Mouse (Mus musculus) heart, embryonic 16.5 days (tissue): ENCODE measurements around the gene Tsga10ip. TPM values are rescaled to one million over a fixed set of nuclear protein-coding genes. Genes with fewer than 3 reads are reported as not detected.
A peak's percentile ranks its signal among the peaks of the same experiment; 100 is the strongest.

Experiments
- ATAC-seq: fragments of 200-750 bp; cut with Nextera tagmentation; replicated peaks from 2 replicates; pipeline ENCODE4 v1.8.0; 2017; ENCODE audit warnings: moderate number of reproducible peaks; ENCODE audit not compliant: insufficient read depth, low FRiP score; ENCODE audit errors: extremely low read depth
- H3K27ac ChIP-seq: fragments of 300-500 bp; sonication (generic); 2 replicates; pipeline ENCODE4 v1.5.1; 2014; ENCODE audit warnings: mild to moderate bottlenecking, low read length, control low read depth, moderate library complexity
- H3K27me3 ChIP-seq: fragments of 300-500 bp; sonication (generic); 2 replicates; pipeline ENCODE4 v1.6.1; 2014; ENCODE audit warnings: low read length, mixed read lengths; ENCODE audit not compliant: control insufficient read depth, insufficient read depth
- H3K36me3 ChIP-seq: fragments of 300-500 bp; sonication (generic); 2 replicates; pipeline ENCODE4 v1.6.1; 2014; ENCODE audit not compliant: control insufficient read depth, insufficient read depth
- H3K4me1 ChIP-seq: fragments of 300-500 bp; sonication (generic); 2 replicates; pipeline ENCODE4 v1.6.1; 2014; ENCODE audit warnings: low read length, mixed read lengths; ENCODE audit not compliant: control insufficient read depth, insufficient read depth
- H3K4me2 ChIP-seq: fragments of 300-500 bp; sonication (generic); 2 replicates; pipeline ENCODE4 v1.6.1; 2014; ENCODE audit warnings: low read depth, mild to moderate bottlenecking, control low read depth, low read length
- H3K4me3 ChIP-seq: fragments of 300-500 bp; sonication (generic); 2 replicates; pipeline ENCODE4 v1.5.1; 2014; ENCODE audit warnings: mild to moderate bottlenecking, control low read depth, low read length
- H3K9ac ChIP-seq: fragments of 300-500 bp; sonication (generic); 2 replicates; pipeline ENCODE4 v1.6.1; 2014; ENCODE audit warnings: low read length, control low read depth
- H3K9me3 ChIP-seq: fragments of 300-500 bp; sonication (generic); replicated peaks from 2 replicates; pipeline ENCODE4 v1.6.1; 2016; ENCODE audit warnings: low read length; ENCODE audit not compliant: control insufficient read depth
- WGBS: fragments of 180-500 bp; shearing (Covaris S2); extraction: QIAGEN DNeasy Blood & Tissue Kit; methylation state at CpG from one replicate; pipeline ENCODE4 v1.1.7; 2014; 5-methylcytosine and 5-hydroxymethylcytosine counted together
- polyA plus RNA-seq: library from polyadenylated mRNA; unstranded; fragments of >200 nt; fragmentation: Nextera tagmentation; extraction: Ambion mirVana; gene quantifications from 2 replicates; pipeline ENCODE4 v1.2.1, GENCODE M21; 2015

The Tsga10ip gene
- polyA plus RNA-seq, 1 experiment from 2014 or later = 2.1 TPM

DNA sequence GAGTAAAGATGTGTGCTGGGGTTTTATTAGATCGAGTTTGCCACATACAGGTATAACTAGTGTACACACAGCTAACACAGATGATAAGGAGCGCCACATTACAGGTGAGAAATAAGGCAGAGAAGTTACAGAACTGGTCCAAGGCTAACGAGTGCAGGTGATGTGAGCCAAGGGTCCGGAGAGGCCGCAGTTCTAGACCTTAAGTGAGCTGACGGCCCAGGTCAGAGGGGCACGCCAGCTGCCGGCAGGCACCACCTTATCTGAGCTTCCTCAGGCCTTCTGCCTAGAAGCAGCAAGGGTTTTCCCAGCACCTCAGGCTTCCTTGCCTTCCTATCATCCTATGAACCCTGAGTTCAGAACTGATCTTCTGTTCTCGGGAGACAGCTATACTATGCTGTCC is 17.3 kb upstream of the Tsga10ip start:
- ATAC-seq = no peak
- Histone ChIP-seq H3K4me2 (no peak overlapping the region), H3K27ac (no peak overlapping the region), H3K4me3 (no peak overlapping the region), H3K9me3 (no peaks in the 10 kb centered on the region), H3K4me1 (peaks cover 11% of the 10 kb centered on the region), H3K27me3 (no peaks in the 10 kb centered on the region), H3K9ac (no peak overlapping the region), H3K36me3 (peaks cover 10% of the 10 kb centered on the region; the same call in 1 of the 2 replicates)
- WGBS = 85% methylated on average over 9 of the region's 9 CpGs

DNA sequence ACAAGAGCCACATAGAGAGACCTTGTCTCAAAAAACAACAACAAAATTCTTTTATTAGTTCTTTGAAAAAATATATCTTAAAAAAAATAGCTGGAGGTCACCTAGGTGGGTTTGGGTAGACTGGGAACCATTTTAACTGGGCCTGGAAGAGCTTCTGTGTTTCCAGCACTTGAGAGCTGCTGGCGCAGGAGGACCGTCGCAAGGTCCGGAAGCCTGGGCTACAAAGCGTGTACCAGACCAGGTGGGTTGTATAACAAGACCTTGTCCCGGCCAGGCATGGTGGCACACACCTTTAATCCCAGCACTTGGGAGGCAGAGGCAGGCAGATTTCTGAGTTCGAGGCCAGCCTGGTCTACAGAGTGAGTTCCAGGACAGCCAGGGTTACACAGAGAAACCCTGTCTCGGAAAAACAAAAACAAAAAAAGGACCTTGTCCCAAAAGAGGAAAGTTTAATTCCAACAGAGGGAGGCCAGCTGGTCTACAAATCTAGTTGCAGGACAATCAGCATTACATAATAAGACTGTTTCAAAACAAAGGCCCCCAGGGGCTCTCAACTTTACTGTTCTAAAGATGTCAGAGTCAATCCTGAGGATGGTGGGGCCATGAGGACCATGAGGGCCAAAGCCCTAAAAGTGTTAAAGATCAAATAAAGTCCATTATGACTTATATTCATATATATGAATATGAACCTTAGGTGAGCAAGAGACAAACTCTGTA is 16.6 kb upstream of the Tsga10ip start:
- Histone ChIP-seq H3K27me3 (no peaks in the 10 kb centered on the region), H3K4me1 (peaks cover 14% of the 10 kb centered on the region), H3K4me2 (no peak overlapping the region), H3K9ac (no peak overlapping the region), H3K36me3 (peaks cover 10% of the 10 kb centered on the region; the same call in 1 of the 2 replicates), H3K9me3 (no peaks in the 10 kb centered on the region), H3K4me3 (no peak overlapping the region), H3K27ac (no peak overlapping the region)
- WGBS = 96% methylated on average over 8 of the region's 8 CpGs
- no peak for ATAC-seq

DNA sequence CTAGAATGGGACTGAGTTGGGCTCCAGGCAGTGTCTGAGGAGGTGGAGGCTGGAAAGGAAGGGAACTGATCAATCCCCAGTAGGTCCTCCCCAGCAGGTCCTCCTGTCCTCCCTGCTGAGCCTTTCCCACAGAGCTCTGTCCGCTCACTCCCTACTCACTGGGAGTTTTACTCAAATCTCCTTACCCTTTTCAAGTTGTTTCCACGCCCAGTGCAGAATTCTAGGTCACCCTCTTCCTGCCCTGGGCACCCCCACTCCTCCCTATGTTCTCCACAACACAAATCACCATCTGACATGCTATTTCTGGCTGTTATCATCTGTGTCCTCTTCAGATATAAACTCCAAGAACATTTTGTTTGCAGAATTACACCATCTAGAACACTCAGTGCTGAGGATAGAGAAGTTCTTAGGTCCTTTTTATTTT is 12.2 kb upstream of the Tsga10ip start:
- H3K27ac ChIP-seq = peak overlapping the region; percentile 54
- peaks cover 5% of the 10 kb centered on the region for H3K4me1 ChIP-seq
- H3K36me3 ChIP-seq = peaks cover 5% of the 10 kb centered on the region; the same call in 1 of the 2 replicates
- peak overlapping the region; percentile 4; the same call in 1 of the 2 replicates for H3K9ac ChIP-seq
- no peaks in the 10 kb centered on the region for H3K9me3 ChIP-seq
- H3K4me2 ChIP-seq = no peak overlapping the region
- 0 out of 2 replicates have a peak, but pooled peaks have one; percentile 24 for ATAC-seq
- H3K4me3 ChIP-seq = no peak overlapping the region
- H3K27me3 ChIP-seq = no peaks in the 10 kb centered on the region
- WGBS = 51% methylated on average over 2 of the region's 2 CpGs

DNA sequence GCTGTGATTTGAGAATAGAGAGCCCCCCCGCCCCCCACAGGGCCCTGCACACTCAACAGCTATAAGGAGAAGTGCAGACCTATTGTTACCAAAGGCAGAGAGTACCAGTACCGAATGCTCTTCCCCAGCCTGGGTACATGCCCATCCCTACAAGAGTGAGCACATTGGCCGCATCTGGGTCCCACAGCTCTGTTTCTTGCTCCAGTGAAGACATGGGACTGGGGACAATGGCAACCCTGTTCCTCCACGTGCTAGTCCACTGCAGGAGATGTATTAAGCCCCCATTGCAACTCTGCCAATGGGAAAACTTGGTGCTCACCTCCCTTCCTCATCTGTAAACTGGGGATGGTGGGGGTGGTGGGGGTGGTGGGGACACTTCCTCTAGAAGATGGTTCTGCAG is 11.5 kb upstream of the Tsga10ip start:
- Histone ChIP-seq H3K36me3 (no peaks in the 10 kb centered on the region), H3K27ac (no peak overlapping the region; the same call in 1 of the 2 replicates), H3K27me3 (no peaks in the 10 kb centered on the region), H3K4me1 (peaks cover 9% of the 10 kb centered on the region), H3K4me3 (no peak overlapping the region), H3K4me2 (no peak overlapping the region), H3K9me3 (no peaks in the 10 kb centered on the region), H3K9ac (no peak overlapping the region)
- ATAC-seq = no peak
- WGBS = 73% methylated on average over 4 of the region's 4 CpGs

DNA sequence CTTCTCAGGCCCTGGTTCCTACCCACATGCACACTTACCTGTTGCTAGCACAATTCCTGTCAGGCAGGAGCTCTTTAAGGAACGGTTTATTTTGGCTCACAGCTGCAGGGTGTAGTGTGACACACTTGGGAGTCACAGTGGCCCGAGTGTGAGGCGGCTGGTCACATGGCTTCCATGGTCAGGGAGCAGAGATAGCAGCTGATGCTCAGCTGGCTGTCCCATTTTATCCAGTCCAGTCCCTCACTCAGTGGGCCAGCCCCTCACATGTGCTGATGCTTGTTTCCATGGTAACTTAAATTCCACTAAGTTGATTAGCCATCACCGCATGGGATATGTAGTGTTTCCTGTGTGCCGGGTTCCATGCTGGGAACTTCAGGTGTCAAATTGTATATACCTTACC is 9.6 kb upstream of the Tsga10ip start:
- Histone ChIP-seq H3K4me3 (no peak overlapping the region), H3K36me3 (no peaks in the 10 kb centered on the region), H3K9ac (no peak overlapping the region), H3K4me1 (peaks cover 24% of the 10 kb centered on the region), H3K27me3 (no peaks in the 10 kb centered on the region), H3K27ac (no peak overlapping the region), H3K9me3 (no peaks in the 10 kb centered on the region), H3K4me2 (no peak overlapping the region)
- no peak for ATAC-seq
- WGBS = 65% methylated on average over 5 of the region's 5 CpGs

DNA sequence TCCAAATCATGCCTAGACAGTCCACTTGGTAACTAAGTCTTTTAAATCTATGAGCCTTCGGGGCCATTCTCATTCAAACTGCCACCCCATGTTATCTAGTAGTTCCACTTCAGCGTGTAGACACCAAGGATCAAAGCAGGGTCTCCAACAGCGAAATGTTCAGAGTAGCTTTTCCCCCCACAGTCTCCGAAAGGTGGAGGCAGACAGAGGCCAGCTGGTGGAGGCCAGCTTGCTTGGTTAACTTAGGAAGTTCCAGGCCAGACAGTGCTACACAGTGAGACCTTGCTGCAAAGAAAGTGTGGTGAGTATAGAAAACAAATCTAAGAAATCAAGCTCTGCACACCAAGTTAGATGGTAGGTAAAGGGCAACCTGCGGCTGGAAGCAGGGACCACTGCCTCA is 8.3 kb upstream of the Tsga10ip start:
- Histone ChIP-seq H3K9me3 (no peaks in the 10 kb centered on the region), H3K4me3 (no peak overlapping the region), H3K9ac (no peak overlapping the region), H3K27me3 (no peaks in the 10 kb centered on the region), H3K36me3 (no peaks in the 10 kb centered on the region), H3K4me2 (no peak overlapping the region), H3K4me1 (peaks cover 29% of the 10 kb centered on the region), H3K27ac (no peak overlapping the region)
- WGBS = 63% methylated on average over 5 of the region's 5 CpGs
- ATAC-seq = no peak

DNA sequence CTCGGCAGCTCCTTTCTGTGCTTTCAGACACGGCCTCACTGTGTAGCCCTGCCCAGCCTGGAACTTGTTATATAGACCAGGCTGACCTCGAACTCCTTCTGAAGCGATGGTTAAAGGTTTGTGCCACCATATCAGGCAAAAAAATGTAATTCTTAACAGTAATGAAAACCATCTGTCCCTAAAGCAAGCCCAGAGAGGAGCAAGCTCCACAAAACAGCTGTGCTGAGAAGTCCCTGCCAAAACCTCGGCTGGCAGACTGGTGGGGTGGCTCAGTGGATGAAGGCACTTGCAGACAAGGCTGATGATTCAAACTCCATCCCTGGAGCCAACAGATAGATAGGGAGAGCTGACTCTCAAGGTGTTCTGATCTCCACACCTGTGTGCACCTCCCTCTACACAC is 6.7 kb upstream of the Tsga10ip start:
- peaks cover 25% of the 10 kb centered on the region for H3K4me1 ChIP-seq
- peak overlapping the region; percentile 60 for H3K27ac ChIP-seq

DNA sequence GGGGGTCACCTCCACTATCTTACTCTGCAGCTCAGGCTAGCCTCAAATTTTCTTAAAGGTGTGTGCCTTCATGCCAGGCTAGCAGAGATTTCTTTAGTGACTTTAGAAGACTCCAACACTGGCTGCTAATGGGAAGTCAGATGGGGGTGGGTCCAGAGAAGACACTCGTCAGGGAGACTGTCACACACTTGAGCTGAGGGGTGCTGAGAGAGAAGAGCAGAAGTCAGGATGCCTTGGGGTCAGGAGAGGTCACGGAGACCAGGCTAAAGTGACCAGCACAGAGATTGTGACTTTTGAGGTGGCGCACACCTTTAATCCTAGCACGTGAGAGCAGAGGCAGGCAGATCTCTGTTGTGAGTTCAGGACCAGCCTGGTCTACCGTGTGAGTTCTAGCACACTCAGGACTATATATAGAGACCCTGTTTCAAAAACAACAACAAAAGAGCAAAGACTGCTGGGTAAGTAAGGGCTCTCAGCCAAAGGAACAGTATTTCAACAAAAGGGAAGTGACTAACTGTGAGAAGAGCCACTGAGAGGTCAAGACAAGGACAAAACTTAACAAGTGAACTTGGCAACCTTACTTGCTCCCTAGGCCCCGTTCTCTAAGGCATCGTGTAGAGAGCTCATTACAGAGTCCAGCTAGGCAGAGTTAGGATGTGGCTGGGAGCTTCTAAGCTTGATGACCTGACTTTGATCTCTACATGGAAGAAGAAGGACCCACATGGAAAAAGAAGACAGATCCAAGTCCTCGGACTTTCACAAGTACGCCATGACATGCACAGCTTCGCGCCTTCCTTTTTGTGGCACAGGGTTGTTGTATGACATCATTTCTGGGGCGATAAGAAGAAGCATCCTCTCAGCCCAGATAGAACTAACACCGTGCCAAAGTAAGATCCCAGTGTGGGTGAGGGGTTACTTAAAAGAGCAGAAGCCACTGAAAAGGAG is 6.0 kb upstream of the Tsga10ip start:
- H3K9ac ChIP-seq = no peak overlapping the region; the same call in 1 of the 2 replicates
- peaks cover 25% of the 10 kb centered on the region for H3K4me1 ChIP-seq
- H3K27ac ChIP-seq = peak overlapping the region; percentile 60
- H3K36me3 ChIP-seq = no peaks in the 10 kb centered on the region
- H3K27me3 ChIP-seq = no peaks in the 10 kb centered on the region
- no peaks in the 10 kb centered on the region for H3K9me3 ChIP-seq
- 63% methylated on average over 13 of the region's 13 CpGs for WGBS
- ATAC-seq = no peak
- H3K4me2 ChIP-seq = peak overlapping the region; percentile 68
- H3K4me3 ChIP-seq = no peak overlapping the region; the same call in 1 of the 2 replicates

More for the DNA sequence above, 6.7 kb upstream of the Tsga10ip start:
- no peaks in the 10 kb centered on the region for H3K36me3 ChIP-seq
- ATAC-seq = no peak
- WGBS = 75% methylated on average over 5 of the region's 5 CpGs
- no peak overlapping the region for H3K9ac ChIP-seq
- H3K4me2 ChIP-seq = no peak overlapping the region
- no peak overlapping the region for H3K4me3 ChIP-seq
- H3K27me3 ChIP-seq = no peaks in the 10 kb centered on the region
- H3K9me3 ChIP-seq = no peaks in the 10 kb centered on the region

DNA sequence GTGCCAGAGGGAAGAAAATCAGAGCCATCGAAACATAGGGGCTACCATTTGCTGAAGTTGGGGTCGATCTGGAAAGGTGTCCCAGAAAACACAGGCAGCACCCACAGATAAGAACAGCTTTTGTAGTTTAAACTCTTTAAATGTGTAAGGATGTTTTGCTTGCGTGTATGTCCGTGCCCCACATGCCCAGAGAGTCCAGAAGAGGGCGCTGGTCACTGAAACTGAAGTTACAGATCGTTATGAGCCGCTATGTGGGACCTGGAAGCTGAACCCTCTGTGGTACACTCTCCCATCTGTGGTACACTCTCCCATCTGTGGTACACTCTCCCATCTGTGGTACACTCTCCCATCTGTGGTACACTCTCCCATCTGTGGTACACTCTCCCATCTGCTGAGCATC is 4.8 kb upstream of the Tsga10ip start:
- peak overlapping the region; percentile 68 for H3K4me2 ChIP-seq
- ATAC-seq = peak; percentile 61
- peaks cover 25% of the 10 kb centered on the region for H3K4me1 ChIP-seq
- peak overlapping the region; percentile 99 for H3K27ac ChIP-seq
- 11% methylated on average over 7 of the region's 7 CpGs for WGBS
- peak overlapping the region; percentile 80 for H3K4me3 ChIP-seq
- no peaks in the 10 kb centered on the region for H3K36me3 ChIP-seq
- H3K9ac ChIP-seq = peak overlapping the region; percentile 79
- no peaks in the 10 kb centered on the region for H3K27me3 ChIP-seq
- H3K9me3 ChIP-seq = no peaks in the 10 kb centered on the region
